9 mouse cellular contexts compared by ENCODE assay signal in the genomic region with DNA sequence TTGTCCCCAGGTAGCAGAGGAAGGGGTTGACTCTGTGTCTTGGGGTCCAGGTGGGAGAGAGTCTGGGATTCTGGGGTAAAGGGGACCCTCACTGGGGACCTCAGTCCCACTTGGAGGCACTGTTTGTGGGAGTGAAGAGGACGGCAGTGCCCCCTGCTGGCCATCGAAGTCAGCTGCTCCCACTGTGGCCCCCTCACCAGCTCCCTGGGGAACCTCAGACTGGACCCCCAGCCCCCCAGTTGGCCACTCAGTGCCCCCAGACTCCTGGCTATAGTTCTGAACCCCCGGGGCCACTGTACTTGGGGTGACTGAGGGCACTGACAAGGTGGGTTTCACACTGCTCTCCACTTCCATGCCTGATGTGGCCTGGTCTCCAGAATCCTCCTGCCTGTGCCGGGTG. TPM values are rescaled to one million over a fixed set of nuclear protein-coding genes. Genes with fewer than 3 reads are reported as not detected.
DNase-seq lines count a peak whose midpoint lies in the region; ATAC-seq and TF ChIP-seq lines count a peak whose summit lies in the region.
"Had no signal": no experiment of that assay in that cellular context is flagged by ENCODE, and none has a peak within 500 bp of the region (broad histone marks: within the 10 kb centered on the region; RNA-seq: fewer than 3 reads in every experiment).

No protein-coding gene starts in this region.

- no peak overlapping the region for H3K4me3 ChIP-seq in forebrain, postnatal 0 days (ENCODE audit: low read depth, low read length)
- no peak overlapping the region for H3K4me3 ChIP-seq in forebrain, embryonic 12.5 days (replicated peaks)
- H3K4me3 ChIP-seq in midbrain, embryonic 13.5 days (replicated peaks): no peak overlapping the region
- H3K4me3 ChIP-seq in midbrain, embryonic 16.5 days (ENCODE audit: low read depth, low read length): no peak overlapping the region

- H3K27ac ChIP-seq in forebrain, postnatal 0 days (ENCODE audit: low read depth, low read length): no peak overlapping the region
- no peak overlapping the region for H3K27ac ChIP-seq in forebrain, embryonic 12.5 days
- no peak overlapping the region for H3K27ac ChIP-seq in midbrain, embryonic 13.5 days
- no peak overlapping the region for H3K27ac ChIP-seq in midbrain, embryonic 16.5 days (ENCODE audit: low read length)

- DNase-seq in forebrain, postnatal 0 days: no peak
- DNase-seq in splenic B cell, adult 2 months (ENCODE audit: low read depth, low spot score): peak; percentile 51
- DNase-seq in layer of hippocampus, postnatal 36 days: no peak
- DNase-seq in layer of hippocampus, postnatal 10 days (ENCODE audit: low spot score in 2 of 2): no peak
- DNase-seq: gastrocnemius, postnatal 25 days had no signal

- H3K36me3 ChIP-seq in forebrain, postnatal 0 days (ENCODE audit: insufficient read depth): peaks cover 75% of the 10 kb centered on the region
- peaks cover 58% of the 10 kb centered on the region for H3K36me3 ChIP-seq in forebrain, embryonic 12.5 days (replicated peaks)
- peaks cover 89% of the 10 kb centered on the region for H3K36me3 ChIP-seq in midbrain, embryonic 13.5 days
- H3K36me3 ChIP-seq in midbrain, embryonic 16.5 days (ENCODE audit: control insufficient read depth, insufficient read depth, low read length): peaks cover 29% of the 10 kb centered on the region
- H3K36me3 ChIP-seq in splenic B cell, adult 2 months (ENCODE audit: control insufficient read depth, insufficient read depth, low read length, poor library complexity, severe bottlenecking): no peaks in the 10 kb centered on the region

- no peak for ATAC-seq in forebrain, postnatal 0 days
- no peak for ATAC-seq in forebrain, embryonic 12.5 days (ENCODE audit: low FRiP score)
- peak; percentile 10; the same call in 1 of the 2 replicates for ATAC-seq in midbrain, embryonic 13.5 days
- no peak for ATAC-seq in midbrain, embryonic 16.5 days
- peak; percentile 67 for ATAC-seq in erythroblast, adult 5-6 weeks (replicated peaks; ENCODE audit: low FRiP score, poor library complexity, severe bottlenecking)

- no peaks in the 10 kb centered on the region for H3K27me3 ChIP-seq in forebrain, postnatal 0 days (ENCODE audit: insufficient read depth, low read length)
- no peaks in the 10 kb centered on the region for H3K27me3 ChIP-seq in forebrain, embryonic 12.5 days
- no peaks in the 10 kb centered on the region for H3K27me3 ChIP-seq in midbrain, embryonic 13.5 days
- no peaks in the 10 kb centered on the region for H3K27me3 ChIP-seq in midbrain, embryonic 16.5 days (ENCODE audit: control insufficient read depth, insufficient read depth, low read depth, low read length)
- H3K27me3 ChIP-seq in splenic B cell, adult 2 months (ENCODE audit: control insufficient read depth, insufficient read depth, low read length, poor library complexity, severe bottlenecking): no peaks in the 10 kb centered on the region

- H3K4me1 ChIP-seq in forebrain, postnatal 0 days (ENCODE audit: insufficient read depth): no peaks in the 10 kb centered on the region
- no peaks in the 10 kb centered on the region for H3K4me1 ChIP-seq in forebrain, embryonic 12.5 days
- 0 out of 2 replicates have a peak, but pooled peaks cover 6% of the 10 kb centered on the region for H3K4me1 ChIP-seq in midbrain, embryonic 13.5 days (replicated peaks)
- H3K4me1 ChIP-seq in midbrain, embryonic 16.5 days (ENCODE audit: control insufficient read depth, insufficient read depth, low read length): no peaks in the 10 kb centered on the region

- H3K9ac ChIP-seq in forebrain, postnatal 0 days: no peak overlapping the region
- no peak overlapping the region for H3K9ac ChIP-seq in forebrain, embryonic 12.5 days
- H3K9ac ChIP-seq in midbrain, embryonic 13.5 days (replicated peaks): no peak overlapping the region
- H3K9ac ChIP-seq in midbrain, embryonic 16.5 days (ENCODE audit: low read depth, low read length): no peak overlapping the region

- H3K9me3 ChIP-seq in forebrain, postnatal 0 days (ENCODE audit: low read length): no peaks in the 10 kb centered on the region
- H3K9me3 ChIP-seq in forebrain, embryonic 12.5 days: no peaks in the 10 kb centered on the region
- no peaks in the 10 kb centered on the region for H3K9me3 ChIP-seq in midbrain, embryonic 13.5 days
- no peaks in the 10 kb centered on the region for H3K9me3 ChIP-seq in midbrain, embryonic 16.5 days (replicated peaks; ENCODE audit: control insufficient read depth, low read length, poor library complexity, severe bottlenecking)

- peak; percentile 65 for TF ChIP-seq CTCF in forebrain, postnatal 0 days (IDR thresholded peaks at IDR 0.05; ENCODE audit: low read depth)

- H3K4me2 ChIP-seq in forebrain, postnatal 0 days (ENCODE audit: low read depth): no peak overlapping the region
- H3K4me2 ChIP-seq in forebrain, embryonic 12.5 days: no peak overlapping the region
- no peak overlapping the region for H3K4me2 ChIP-seq in midbrain, embryonic 13.5 days (replicated peaks)
- H3K4me2 ChIP-seq in midbrain, embryonic 16.5 days (ENCODE audit: low read length): no peak overlapping the region

- WGBS in forebrain, postnatal 0 days: 45% methylated on average over 4 of the region's 4 CpGs
- 48% methylated on average over 4 of the region's 4 CpGs for WGBS in forebrain, embryonic 12.5 days
- 52% methylated on average over 4 of the region's 4 CpGs for WGBS in midbrain, embryonic 13.5 days
- WGBS in midbrain, embryonic 16.5 days: 43% methylated on average over 4 of the region's 4 CpGs

RNA-seq across cellular contexts. Expression of a gene that starts 7.5 kb away (rescaled TPM):
- total RNA-seq in forebrain, postnatal 0 days (2014; rRNA removed): 37.0 and 50.5 TPM in 2 replicates
- polyA plus RNA-seq in forebrain, postnatal 0 days (2015; fragmentation: Nextera tagmentation; extraction: Ambion mirVana): 30.4 and 31.1 TPM in 2 replicates
- polyA plus RNA-seq in forebrain, embryonic 12.5 days (2016; fragmentation: Nextera tagmentation; extraction: Ambion mirVana): 23.0 and 23.5 TPM in 2 replicates
- polyA plus RNA-seq in midbrain, embryonic 13.5 days (2015; fragmentation: Nextera tagmentation; extraction: Ambion mirVana): 35.9 and 36.2 TPM in 2 replicates
- 37.3 and 40.7 TPM in 2 replicates for polyA plus RNA-seq in midbrain, embryonic 16.5 days (2015; fragmentation: Nextera tagmentation; extraction: Ambion mirVana)
- 78.6 and 90.1 TPM in 2 replicates for total RNA-seq in erythroblast, adult 5-6 weeks (2015; ENCODE audit: low replicate concordance)
- total RNA-seq in erythroblast, adult 5-6 weeks (2017; ENCODE audit: low replicate concordance): 218 and 344 TPM in 2 replicates
- 10 to 100 TPM; 29.7 to 30.6 TPM for total RNA-seq in layer of hippocampus, postnatal 36 days (2021)
- 10 to 100 TPM; 23.2 to 26.7 TPM for total RNA-seq in layer of hippocampus, postnatal 10 days (2021)

RNA-seq across cellular contexts. Expression of a gene that starts 25.6 kb away (rescaled TPM):
- total RNA-seq in forebrain, postnatal 0 days (2014; rRNA removed): 917 and 954 TPM in 2 replicates
- polyA plus RNA-seq in forebrain, postnatal 0 days (2015; fragmentation: Nextera tagmentation; extraction: Ambion mirVana): 702 and 718 TPM in 2 replicates
- 248 and 258 TPM in 2 replicates for polyA plus RNA-seq in forebrain, embryonic 12.5 days (2016; fragmentation: Nextera tagmentation; extraction: Ambion mirVana)
- polyA plus RNA-seq in midbrain, embryonic 13.5 days (2015; fragmentation: Nextera tagmentation; extraction: Ambion mirVana): 478 and 520 TPM in 2 replicates
- polyA plus RNA-seq in midbrain, embryonic 16.5 days (2015; fragmentation: Nextera tagmentation; extraction: Ambion mirVana): 662 and 671 TPM in 2 replicates
- total RNA-seq in erythroblast, adult 5-6 weeks (2015; ENCODE audit: low replicate concordance): not detected in 2 replicates
- not detected in 2 replicates for total RNA-seq in erythroblast, adult 5-6 weeks (2017; ENCODE audit: low replicate concordance)
- 100 to 1,000 TPM; 159 to 169 TPM for total RNA-seq in layer of hippocampus, postnatal 36 days (2021)
- 100 to 1,000 TPM; 308 to 330 TPM for total RNA-seq in layer of hippocampus, postnatal 10 days (2021)

RNA-seq across cellular contexts. Expression of a gene that starts 49.3 kb away (rescaled TPM):
- 14.8 and 19.3 TPM in 2 replicates for total RNA-seq in forebrain, postnatal 0 days (2014; rRNA removed)
- 14.1 and 14.9 TPM in 2 replicates for polyA plus RNA-seq in forebrain, postnatal 0 days (2015; fragmentation: Nextera tagmentation; extraction: Ambion mirVana)
- polyA plus RNA-seq in forebrain, embryonic 12.5 days (2016; fragmentation: Nextera tagmentation; extraction: Ambion mirVana): 200 and 211 TPM in 2 replicates
- 66.2 and 71.9 TPM in 2 replicates for polyA plus RNA-seq in midbrain, embryonic 13.5 days (2015; fragmentation: Nextera tagmentation; extraction: Ambion mirVana)
- 16.2 and 20.7 TPM in 2 replicates for polyA plus RNA-seq in midbrain, embryonic 16.5 days (2015; fragmentation: Nextera tagmentation; extraction: Ambion mirVana)
- total RNA-seq in erythroblast, adult 5-6 weeks (2015; ENCODE audit: low replicate concordance): 30.6 and 34.7 TPM in 2 replicates
- 78.5 and 87.8 TPM in 2 replicates for total RNA-seq in erythroblast, adult 5-6 weeks (2017; ENCODE audit: low replicate concordance)
- total RNA-seq in layer of hippocampus, postnatal 36 days (2021): 1 to 10 TPM; 4.5 to 5.1 TPM
- 1 to 10 TPM; 9.7 TPM for total RNA-seq in layer of hippocampus, postnatal 10 days (2021)

RNA-seq across cellular contexts. Expression of a gene that starts 52.8 kb away (rescaled TPM):
- 45.0 and 69.2 TPM in 2 replicates for total RNA-seq in forebrain, postnatal 0 days (2014; rRNA removed)
- 35.0 and 41.4 TPM in 2 replicates for polyA plus RNA-seq in forebrain, postnatal 0 days (2015; fragmentation: Nextera tagmentation; extraction: Ambion mirVana)
- polyA plus RNA-seq in forebrain, embryonic 12.5 days (2016; fragmentation: Nextera tagmentation; extraction: Ambion mirVana): 49.9 and 60.6 TPM in 2 replicates
- 66.9 and 70.2 TPM in 2 replicates for polyA plus RNA-seq in midbrain, embryonic 13.5 days (2015; fragmentation: Nextera tagmentation; extraction: Ambion mirVana)
- 88.4 and 99.6 TPM in 2 replicates for polyA plus RNA-seq in midbrain, embryonic 16.5 days (2015; fragmentation: Nextera tagmentation; extraction: Ambion mirVana)
- 112 and 136 TPM in 2 replicates for total RNA-seq in erythroblast, adult 5-6 weeks (2015; ENCODE audit: low replicate concordance)
- total RNA-seq in erythroblast, adult 5-6 weeks (2017; ENCODE audit: low replicate concordance): 210 and 272 TPM in 2 replicates
- total RNA-seq in layer of hippocampus, postnatal 36 days (2021): 10 to 100 TPM; 45.8 to 48.5 TPM
- 10 to 100 TPM; 38.8 to 47.5 TPM for total RNA-seq in layer of hippocampus, postnatal 10 days (2021)

Comparison
In these comparisons a context has a peak if more than half of its experiments do, and no peak if none do; other contexts are left out.
1. ATAC-seq: peak in midbrain, embryonic 13.5 days (single experiment) and erythroblast, adult 5-6 weeks (single experiment); none in forebrain, postnatal 0 days (single experiment), forebrain, embryonic 12.5 days (single experiment) and midbrain, embryonic 16.5 days (single experiment).
2. RNA of a gene that starts 25.6 kb away (total RNA-seq): 917 to 954 TPM in forebrain, postnatal 0 days, 308 to 330 TPM in layer of hippocampus, postnatal 10 days and 159 to 169 TPM in layer of hippocampus, postnatal 36 days; not detected in erythroblast, adult 5-6 weeks; every median in the first group is over 100 times any median in the second.